Mouse (Mus musculus) 3134 (cell line): ENCODE results near the gene Dpm3.
A peak's percentile ranks its signal among the peaks of the same experiment; 100 is the strongest.

Source experiments
- DNase-seq: peaks from one replicate; pipeline ENCODE4 v3.0.0-alpha.2; 2011; ENCODE audit warnings: low spot score; ENCODE audit not compliant: insufficient read length; ENCODE audit errors: extremely low read depth

Dpm3 gene

DNA sequence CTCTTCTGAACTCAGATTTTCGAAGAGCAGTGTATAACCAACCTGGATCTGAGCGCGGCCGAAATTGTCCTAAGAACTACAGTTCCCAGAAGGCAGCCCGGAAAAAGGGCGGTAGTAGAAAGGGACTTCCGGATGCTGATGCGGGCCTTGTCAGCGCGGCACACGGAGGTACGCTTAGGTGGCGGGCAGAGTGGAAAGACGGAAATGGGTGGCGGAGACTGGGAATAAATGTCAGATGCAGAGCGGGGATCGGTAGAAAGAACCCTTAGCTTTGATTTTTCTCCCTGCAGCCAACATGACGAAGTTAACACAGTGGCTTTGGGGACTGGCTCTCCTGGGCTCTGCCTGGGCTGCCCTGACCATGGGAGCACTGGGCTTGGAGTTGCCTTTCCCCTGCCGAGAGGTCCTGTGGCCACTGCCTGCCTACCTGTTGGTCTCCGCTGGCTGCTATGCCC, 7.3 kb downstream of the Dpm3 start:
- peak; percentile 72 for DNase-seq

DNA sequence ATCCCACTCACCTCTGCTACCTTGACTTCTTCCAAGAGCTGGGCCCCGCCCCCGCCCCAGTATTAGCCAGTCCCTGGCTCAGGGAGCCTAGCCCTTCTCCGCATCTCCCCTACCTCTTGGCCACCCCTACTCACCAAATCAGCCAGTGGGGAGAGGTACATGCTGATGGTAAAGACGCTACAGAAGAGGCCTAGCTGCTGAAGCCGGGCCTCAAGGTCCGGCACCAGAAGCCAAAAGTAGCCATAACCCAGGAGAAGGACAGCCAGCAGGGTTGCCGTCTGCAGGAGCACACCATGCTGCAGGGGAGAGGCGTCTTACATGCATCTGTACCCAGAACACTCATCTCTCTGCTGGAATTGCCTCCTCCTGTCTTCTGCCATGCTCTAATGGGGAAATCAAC, 9.8 kb downstream of the Dpm3 start:
- no peak for DNase-seq

DNA sequence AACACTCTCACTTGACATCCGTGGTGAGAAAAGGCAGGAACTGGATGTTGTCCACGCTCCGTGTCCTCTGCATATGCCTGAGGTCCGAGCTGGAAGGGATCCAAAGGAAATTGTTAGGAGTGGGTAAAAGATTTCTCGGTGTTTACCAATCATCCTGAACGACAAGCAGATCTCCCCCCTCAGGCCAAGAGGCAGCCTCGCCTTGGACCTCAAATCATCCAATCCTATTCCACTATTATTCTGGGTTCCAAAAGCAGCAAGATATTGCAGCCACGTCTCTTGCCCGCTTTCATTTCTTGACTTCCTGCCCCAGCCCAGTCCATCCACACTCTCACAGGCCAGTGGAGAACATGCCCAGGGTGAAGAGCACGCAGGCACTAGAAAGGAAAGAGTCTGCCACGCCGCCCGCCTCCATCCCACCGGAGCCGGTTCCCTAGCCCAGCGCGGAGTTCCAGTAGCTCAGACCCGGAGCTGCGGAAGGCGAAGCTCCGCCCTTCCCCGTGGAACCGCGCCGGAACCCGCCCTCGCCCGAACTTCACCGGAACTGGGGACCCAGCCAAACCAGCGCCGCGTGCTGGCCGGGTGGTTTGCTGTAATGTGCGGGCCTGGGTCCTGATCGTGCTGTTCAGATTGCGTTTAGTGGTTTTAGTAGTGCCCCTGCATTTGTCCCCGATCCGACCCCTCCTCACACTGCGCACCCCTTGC, 11.0 kb downstream of the Dpm3 start, which contains the start of gene Slc50a1:
Gene Slc50a1, minus strand, starts transcription at position 520 of the 705 bp plus-strand sequence.
- DNase-seq = peak; percentile 89

DNA sequence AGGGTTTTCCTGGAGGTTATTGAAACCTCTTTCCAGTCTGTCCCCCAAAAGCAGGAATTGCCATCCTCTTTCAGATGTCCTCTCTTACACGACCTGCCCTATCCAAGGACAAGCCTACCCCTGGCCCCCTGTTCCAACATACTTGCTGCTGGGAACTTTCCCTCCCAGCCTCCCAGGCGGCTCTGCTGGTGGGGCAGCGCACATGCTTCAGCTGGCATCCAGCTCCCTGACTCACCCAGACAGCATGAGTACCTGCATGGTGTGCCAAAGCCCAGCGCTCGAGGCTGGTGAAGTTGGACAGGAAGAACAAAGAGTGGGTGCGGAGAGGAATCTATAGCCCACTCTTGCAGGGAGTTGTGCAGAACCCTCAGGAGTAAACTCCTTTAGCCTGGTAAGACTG, 11.7 kb downstream of the Dpm3 start:
- peak; percentile 90 for DNase-seq

DNA sequence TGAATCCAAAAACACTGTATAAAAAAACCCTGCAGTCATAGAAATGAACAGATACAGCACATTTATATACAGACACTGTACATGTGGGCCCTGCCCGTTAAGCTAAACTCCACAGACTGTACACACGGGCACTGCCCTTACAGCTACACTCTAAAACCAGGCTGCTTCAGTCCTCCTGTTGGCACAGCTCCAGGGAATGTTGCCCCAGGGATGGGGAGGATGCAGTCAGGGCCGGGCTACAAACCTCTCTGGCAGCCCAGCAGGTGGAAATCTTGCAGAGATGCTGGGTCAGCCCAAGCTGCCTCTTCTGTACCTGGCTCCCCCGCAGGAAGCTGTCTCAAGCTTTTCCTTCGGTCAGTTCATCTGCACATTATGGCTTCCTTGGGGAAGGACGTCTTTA, 12.6 kb downstream of the Dpm3 start:
- DNase-seq = peak; percentile 47

DNA sequence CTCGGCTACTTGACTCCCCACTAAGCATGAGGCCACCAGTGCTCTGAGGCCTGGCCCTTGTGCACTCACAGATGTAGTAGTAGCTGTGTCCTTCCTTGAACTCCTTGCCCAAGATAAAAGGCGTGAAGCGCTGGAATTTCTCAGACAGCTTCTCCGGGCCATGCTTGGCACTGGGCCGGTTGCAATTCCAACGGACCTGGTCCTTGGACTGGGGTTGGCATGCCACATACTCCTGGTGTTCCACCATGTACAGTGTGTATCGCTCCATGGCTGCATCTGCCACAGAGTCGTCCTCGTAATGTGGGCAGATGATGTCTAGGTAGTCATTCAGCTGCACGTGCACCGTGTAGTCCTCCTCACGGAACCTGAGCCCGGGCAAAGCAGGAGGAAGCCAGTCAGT, 16.9 kb downstream of the Dpm3 start:
- DNase-seq = no peak

DNA sequence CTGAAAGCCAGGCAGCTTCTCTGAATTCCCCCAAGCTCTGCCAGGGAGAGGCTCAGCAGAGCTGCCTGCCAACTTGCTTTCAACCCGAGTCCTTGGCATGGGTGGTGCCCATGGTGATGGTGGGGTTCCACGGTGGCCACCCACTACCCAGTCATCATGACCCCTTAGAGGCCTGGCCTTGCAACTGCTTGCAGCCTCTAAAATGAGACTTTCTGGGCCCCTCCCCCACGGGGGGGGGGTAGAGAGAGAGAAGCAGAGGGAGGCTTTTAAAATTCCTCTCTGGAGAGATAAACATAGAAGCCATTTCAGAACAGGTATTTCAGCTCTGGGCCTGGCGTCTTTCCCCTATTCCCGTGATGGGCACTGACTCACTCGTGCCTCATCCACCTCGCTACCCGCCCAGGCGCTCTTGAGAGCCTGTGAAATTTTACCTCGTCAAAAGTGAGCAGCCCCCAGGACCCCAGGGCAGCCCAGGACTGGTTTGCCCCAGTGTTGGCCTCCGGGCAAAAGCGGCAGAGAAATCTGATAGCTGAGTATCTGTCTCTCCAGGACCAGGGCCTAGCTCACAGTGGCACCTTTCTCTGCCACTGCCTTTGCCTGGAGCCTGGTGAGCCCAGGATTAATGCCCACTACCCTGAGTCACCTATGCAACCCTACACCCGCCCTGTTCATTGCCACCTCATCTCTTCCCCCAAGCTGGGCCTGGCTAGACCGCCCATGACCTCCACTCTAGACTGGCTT, 18.3 kb downstream of the Dpm3 start:
- DNase-seq = peak; percentile 77

DNA sequence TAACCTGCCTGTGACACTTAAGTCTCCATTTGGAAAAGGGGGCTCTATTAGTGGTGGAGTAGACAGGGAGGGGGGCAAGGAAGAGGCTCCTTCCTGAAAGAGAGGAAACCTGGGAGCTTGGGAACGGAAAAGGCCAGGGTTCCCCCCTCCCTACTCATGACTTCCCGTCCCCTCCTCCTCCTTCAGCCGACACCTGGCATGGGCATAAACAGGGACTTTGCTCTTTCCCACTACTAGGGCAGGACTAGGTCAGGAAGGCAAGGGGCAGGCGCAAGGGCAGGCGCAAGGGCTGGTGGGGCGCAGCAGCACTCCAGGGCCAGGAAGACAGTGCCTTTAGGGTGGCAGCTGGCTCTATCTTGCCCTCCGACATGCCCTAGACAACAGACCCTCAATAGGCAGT, 18.9 kb downstream of the Dpm3 start:
- peak; percentile 54 for DNase-seq

DNA sequence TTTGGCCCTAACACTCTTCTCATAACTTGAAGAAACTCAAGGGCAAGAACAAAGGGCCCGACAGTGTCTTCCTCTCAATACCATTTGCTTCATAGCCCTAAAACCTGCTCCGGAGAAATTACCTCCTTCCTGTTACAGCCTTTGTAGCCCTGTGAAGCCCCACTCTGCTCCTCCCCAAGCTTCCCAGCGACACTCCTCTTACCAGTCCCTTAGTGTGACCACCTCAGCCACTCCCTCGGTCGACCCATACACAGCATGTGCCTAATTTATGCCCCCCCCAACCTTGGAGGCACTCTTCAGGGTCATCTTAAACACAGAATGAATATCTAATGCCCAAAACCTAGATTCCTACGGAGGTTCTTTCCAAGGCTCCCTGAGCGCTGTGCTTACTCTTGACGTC, 19.5 kb downstream of the Dpm3 start:
- DNase-seq = no peak

DNA sequence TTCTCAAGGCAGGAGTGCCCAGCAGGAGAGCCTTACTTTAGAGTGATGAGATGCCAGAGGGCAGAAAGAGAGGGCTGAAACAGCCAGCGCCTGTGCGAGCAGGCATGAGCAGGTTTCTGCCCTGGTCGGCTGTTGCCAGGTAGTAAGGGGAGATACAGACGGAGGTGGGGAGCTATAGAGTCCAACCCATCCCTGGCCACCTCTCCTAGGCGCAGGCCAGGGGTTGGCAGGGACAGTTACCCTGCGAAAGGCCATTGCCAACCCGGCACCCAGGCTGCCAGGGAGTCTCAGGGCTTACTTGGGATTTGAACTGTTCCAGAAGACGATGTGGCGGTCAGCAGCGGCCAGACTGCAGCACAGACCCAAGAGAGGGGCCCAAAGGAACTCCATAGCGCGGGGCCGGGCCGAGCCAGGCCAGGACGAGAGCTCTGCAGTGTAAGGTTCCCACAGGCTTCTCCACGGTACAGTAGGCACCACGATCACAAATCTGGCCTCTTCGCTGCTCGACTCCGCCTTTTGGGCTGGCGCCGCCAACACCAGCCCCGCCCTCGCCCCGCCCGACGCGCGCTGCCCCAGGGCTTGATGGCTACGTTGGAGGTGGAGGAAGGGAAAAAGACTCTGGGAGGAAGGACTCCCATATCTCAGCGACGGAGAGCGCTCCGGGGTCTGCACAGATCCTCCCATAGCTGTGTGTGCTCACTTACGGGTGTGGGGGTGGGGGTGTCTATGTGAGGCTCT, 20.2 kb downstream of the Dpm3 start:
- DNase-seq = peak; percentile 94

DNA sequence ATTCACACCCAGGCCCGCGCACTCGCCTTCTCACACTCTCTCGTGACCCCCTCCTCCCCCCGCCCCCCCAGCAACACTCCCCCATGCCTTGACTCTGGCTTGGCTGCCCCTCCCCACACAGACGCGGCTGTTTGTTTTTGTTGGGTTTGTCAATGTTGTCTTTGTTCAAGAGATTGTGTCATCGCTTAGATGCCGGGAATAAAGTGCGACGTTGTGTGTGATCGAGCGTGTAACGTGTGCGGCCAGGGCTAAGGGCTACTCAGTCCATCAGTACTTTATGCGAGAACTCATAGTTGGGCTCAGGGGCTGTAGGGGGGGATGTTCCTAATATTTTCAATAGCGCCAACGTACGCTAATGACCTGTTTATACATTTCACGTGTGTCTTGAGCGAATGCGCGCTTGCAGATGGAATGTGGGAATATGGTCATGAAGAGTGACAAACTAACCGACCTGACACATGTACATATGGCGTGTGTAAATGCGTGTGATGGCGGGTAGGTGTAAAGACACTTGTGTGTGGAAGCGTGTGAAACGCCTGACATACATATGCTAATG, 21.0 kb downstream of the Dpm3 start:
- no peak for DNase-seq

DNA sequence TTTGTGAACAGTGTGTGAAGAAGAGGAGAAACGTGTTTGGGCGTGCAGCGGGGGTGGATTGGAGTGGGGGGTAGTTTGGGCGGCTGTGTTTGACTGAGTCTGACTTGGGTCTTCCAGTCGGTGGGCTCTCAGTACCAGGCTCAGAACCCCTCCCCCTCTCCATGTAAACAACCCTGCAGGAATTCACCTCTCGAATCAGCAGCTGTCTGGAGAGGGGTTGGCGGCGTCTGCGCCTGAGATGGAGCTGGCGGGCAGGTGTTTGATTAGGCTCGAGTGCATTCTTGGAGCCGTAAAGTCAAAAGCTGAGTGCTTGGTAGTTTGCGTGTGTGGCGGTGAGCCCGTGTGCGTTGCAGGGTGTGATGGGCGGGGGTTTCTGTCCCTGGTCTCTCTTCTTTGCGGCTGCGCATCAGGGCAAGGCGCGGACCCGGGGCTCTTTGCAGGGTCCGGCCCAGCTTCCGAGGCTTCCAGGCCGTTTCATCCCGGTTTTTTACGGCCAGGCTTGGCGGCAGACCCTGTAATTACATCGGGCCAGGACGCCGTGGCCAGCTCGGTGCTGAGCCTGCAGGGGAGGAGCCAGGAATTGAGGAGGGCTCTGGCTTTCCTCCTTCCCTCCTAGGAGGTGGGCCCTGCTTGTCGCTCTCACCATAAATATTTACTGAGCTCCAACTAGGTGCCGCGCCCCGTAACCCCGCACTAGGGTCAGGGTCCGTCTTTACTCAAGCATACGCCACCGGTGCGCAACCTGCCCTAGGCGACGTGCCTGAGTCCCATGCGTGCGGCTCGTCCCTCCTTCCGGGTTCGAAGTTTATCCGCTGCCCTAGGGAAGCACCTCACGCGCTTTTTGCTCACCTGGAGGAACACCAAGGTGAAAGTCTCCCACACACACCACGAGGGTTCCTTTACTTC, 21.7 kb downstream of the Dpm3 start, which contains the start of gene Efna1:
Gene Efna1, minus strand, starts transcription at position 537 of the 906 bp plus-strand sequence.
- peak; percentile 74 for DNase-seq

DNA sequence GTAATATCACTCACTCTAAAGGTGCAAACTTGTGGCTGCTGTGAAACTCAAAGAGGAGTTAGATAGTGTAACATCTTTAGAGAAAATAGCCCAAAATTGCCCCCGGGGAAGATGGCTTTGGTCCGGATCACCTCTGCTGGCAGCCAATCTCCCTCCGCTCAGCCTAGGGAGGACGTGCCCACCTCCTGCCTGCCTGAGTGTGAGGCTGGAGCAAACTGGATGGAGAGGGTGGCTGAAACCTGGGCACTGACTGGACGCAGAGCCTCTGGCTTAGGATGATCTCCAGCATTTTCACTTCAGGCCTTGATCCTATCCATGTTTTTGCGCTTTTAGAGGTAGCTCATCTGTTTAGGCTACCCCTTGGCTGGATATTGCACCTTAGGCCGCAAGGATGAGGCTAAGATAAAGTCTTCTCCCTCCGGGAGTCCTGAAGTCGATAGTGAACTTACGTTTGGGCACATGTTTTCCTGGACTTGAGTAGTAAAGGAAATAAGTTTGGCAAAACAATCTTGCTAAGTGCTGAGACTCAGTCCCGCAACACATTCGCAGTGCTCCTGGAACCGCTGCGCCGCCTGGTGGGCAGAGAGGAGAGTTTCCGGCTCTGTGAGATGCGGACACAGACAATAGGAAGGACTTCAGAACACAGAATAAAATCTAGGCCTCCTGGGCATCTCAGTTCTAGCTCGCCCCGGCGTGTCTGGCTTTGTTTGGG, 22.6 kb downstream of the Dpm3 start:
- DNase-seq = peak; percentile 73

DNA sequence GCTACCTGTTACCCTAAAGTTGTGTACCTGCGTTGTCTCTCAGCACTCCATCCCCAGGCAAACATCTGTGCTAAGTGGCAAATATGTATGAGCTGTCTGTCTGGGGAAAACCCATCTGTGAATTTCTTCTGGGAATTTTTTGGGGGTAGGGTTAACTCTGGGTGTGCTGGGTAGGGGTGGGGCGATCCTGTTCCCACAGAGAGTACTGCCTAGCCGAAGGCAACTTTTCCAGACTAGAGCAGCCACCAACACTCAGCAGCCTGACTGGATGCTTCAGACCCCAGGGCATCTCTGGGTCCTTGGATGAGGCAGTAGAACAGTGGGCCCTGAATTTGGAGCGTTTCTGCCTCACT, 23.1 kb downstream of the Dpm3 start:
- DNase-seq = no peak

DNA sequence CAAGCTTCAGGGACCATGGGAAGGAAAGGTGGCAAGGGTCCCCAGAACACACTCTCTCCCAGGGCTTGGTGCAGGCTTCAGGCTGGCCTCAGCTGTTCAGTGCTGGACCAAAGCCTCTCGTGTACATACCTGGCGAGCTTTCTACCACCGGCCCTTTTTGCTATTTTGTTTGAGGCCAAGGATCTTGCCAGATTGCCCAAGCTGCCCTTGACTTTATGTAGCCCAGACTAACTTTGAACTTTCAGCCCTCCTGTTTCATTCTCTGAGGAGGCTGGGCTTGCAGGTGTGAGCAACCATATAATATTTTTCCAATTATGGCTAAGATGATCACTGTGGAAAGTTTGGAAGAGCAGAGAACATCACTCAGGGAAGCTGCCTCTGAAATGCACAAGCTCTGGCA, 25.1 kb downstream of the Dpm3 start:
- DNase-seq = no peak

DNA sequence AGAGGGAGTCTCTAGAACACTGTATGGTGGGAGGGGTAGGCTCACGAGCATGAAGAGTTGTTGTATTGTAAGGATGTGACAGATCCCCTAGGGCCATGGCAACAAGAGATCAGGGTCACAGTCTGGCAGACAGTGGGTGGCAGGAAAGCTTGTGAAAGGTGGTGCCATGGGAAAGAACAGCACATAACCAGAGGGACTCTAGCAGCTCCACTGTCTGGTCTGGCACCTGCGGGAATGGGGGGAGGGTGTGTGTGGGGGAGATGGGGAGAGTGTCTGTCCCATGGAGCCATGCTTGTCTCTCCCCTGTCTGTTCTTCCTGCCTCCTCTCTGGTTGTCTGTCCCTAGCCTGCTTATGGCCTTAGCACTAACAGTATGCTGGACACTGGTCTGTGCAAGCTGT, 26.4 kb downstream of the Dpm3 start:
- DNase-seq = no peak

DNA sequence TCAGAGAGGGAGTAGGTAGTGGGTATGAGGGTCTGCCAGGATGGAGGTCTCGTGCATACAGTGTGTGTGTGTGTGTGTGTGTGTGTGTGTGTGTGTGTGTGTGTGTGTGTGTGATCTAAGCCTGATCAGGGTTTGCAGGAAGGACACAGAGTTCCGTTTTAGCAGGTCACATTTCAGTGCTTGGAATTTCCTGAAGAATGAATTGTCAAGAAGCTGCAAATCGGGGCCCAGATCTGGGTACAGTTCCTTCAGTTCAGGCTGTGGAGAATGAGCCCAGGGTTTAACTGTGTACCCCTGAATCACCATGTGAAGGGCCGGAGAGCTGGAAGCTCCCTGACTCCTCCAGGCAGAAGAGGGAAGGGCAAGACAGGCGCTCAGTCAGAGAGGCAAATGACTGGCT, 28.1 kb downstream of the Dpm3 start:
- DNase-seq = no peak

DNA sequence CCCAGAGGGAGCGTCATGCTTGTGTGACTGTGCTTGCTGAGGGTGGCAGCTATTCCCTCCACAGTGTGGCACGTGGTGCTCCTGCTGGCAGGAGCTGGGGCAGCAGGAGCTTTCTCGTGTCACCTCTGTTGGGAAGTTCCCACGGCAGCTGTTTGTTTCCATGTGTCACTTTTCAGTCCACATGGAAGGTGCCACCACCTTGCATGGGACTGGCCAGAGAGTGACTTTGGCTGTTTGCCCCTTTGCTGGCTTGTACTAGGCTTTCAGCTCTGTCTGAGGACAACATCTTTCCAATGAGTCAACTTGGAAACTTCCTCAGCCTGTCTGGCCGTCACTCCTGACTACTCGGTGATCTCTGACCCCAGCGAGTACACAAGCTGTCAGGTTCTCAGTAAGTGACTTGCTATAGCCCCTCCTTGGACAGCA, 29.4 kb downstream of the Dpm3 start:
- DNase-seq = peak; percentile 58

DNA sequence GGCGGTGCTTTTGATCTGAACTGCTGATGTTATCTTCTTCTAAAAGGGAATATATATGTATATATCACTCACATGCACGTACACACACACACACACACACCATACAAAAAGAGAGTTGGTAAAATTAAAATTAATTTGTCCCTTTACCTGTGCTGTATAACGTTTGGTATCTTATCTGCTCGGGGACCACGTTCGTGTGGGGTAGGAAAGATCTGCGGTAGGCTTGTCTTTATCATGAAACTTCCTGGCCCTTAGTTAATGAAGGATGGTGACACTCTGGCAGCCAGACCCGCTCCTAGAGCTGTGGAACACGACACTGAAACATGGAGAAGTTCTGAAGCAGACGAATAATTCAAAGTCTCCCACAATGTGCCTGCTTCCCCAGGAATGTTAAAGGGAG, 32.7 kb downstream of the Dpm3 start:
- DNase-seq = no peak

DNA sequence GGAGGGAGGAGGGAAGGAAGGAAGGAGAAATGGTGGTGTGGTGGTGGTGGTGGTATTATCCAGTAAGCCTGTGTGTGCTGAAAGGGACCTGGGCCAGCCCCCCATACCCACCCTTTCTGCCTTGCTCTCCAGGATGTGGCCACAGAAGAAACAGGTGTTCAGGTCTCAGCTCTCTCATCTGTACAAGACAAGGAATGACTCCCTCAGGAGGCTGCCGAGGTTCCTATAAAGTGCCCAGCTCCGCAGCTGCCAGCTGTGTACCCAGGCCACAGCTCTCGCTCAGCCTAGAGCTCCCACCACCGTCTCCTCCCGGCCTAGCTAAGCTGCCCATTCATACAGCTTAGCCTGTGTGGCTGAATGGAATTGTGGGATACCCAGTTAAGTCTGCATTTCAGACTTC, 33.1 kb downstream of the Dpm3 start:
- DNase-seq = no peak
